Mouse (Mus musculus) heart, adult 2 months (tissue): ENCODE results near the gene Gpm6a. TPM values are rescaled to one million over a fixed set of nuclear protein-coding genes. Genes with fewer than 3 reads are reported as not detected.

ENCODE experiments used
- DNase-seq, 2 experiments: peaks; one replicate each; pipeline ENCODE4 v3.0.0; 2021
- H3K27ac ChIP-seq: fragments of 200-600 bp; 2 replicates; pipeline ENCODE4 v1.8.1; 2022
- H3K27me3 ChIP-seq: fragments of 200-500 bp; 2 replicates; pipeline ENCODE4 v1.6.1; 2012; ENCODE audit warnings: mild to moderate bottlenecking, low read length, inconsistent platforms, mixed read lengths; ENCODE audit not compliant: control insufficient read depth, insufficient read depth
- H3K36me3 ChIP-seq: fragments of 200-500 bp; 2 replicates; pipeline ENCODE4 v1.6.1; 2012; ENCODE audit warnings: low read length, inconsistent platforms; ENCODE audit not compliant: control insufficient read depth, insufficient read depth
- H3K4me1 ChIP-seq: fragments of 200-500 bp; 2 replicates; pipeline ENCODE4 v1.6.1; 2011; ENCODE audit warnings: low read length; ENCODE audit not compliant: control insufficient read depth, insufficient read depth
- H3K4me3 ChIP-seq: fragments of 200-600 bp; 2 replicates; pipeline ENCODE4 v1.8.1; 2022
- H3K79me2 ChIP-seq: fragments of 200-500 bp; replicated peaks from 2 replicates; pipeline ENCODE4 v1.6.1; 2012; ENCODE audit warnings: mild to moderate bottlenecking, inconsistent platforms, low read length, moderate library complexity, mixed read lengths; ENCODE audit not compliant: control insufficient read depth, insufficient read depth
- H3K9ac ChIP-seq: fragments of 200-500 bp; 2 replicates; pipeline ENCODE4 v1.6.1; 2012; ENCODE audit warnings: low read depth, mild to moderate bottlenecking, control low read depth, inconsistent platforms, low read length, mixed read lengths
- CTCF ChIP-seq: fragments of 200-600 bp; IDR thresholded peaks from 2 replicates; pipeline ENCODE4 v1.8.1; 2022; ENCODE audit warnings: antibody characterized with exemption, mild to moderate bottlenecking, moderate library complexity
- EP300 ChIP-seq: fragments of 200-500 bp; IDR thresholded peaks from 2 replicates; pipeline ENCODE4 v1.6.1; 2011; ENCODE audit warnings: low read depth, low read length, control low read depth; ENCODE audit not compliant: insufficient read depth
- POLR2A ChIP-seq: fragments of 200-500 bp; IDR thresholded peaks from 2 replicates; pipeline ENCODE4 v1.6.1; 2011; ENCODE audit warnings: mild to moderate bottlenecking, low read depth, low read length, control low read depth; ENCODE audit not compliant: insufficient read depth
- WGBS: fragments of 180-500 bp; shearing (Covaris S2); methylation state at CpG from one replicate; pipeline ENCODE4 v1.1.7; 2018; 5-methylcytosine and 5-hydroxymethylcytosine counted together
- intact Hi-C: fragments of 180-260 bp; cut with DNase I; formaldehyde crosslinking; loops from one replicate; pipeline ENCODE4 v1.15.1; 2025
- polyA plus RNA-seq: library from polyadenylated mRNA; depleted of rRNA; stranded (reverse); fragments of >200 nt; gene quantifications from 2 replicates; pipeline ENCODE4 v1.2.3, GENCODE M21; 2012; rRNA removed
- total RNA-seq, 2 experiments: library from RNA; stranded (reverse); gene quantifications; 2 replicates each; pipeline ENCODE4 v1.2.3; 2021

Gpm6a gene
- total and polyA plus RNA-seq, 3 experiments = 5.8 to 10.6 (median 9.0) TPM

- no peaks in the 10 kb centered on the region for H3K27me3 ChIP-seq
- no peaks in the 10 kb centered on the region for H3K79me2 ChIP-seq
- H3K36me3 ChIP-seq = no peaks in the 10 kb centered on the region
- no peak overlapping the region for H3K9ac ChIP-seq
- no peak for DNase-seq
- H3K4me1 ChIP-seq = no peaks in the 10 kb centered on the region
- TF ChIP-seq POLR2A (no peak), CTCF (no peak), EP300 (no peak)
- H3K4me3 ChIP-seq = no peak overlapping the region
- intact Hi-C loops = no loop called here
- no peak overlapping the region for H3K27ac ChIP-seq
- WGBS = 36% methylated on average over 3 of the region's 3 CpGs
These were observed 149.3 kb downstream of the Gpm6a start for GRCm38 (mm10) chr8:55103891-55104481.

Other genes with a start within 250 kb of the Gpm6a start
- gene Wdr17, start 67.7 kb upstream of the Gpm6a start, total RNA-seq = not detected
- not detected in 2 replicates for gene Wdr17, start 67.7 kb upstream of the Gpm6a start, polyA plus RNA-seq